Mouse (Mus musculus) ES-Bruce4 (cell line): ENCODE results near the gene Rbm38.

Experiments
- CTCF ChIP-seq: IDR thresholded peaks from one replicate; pipeline ENCODE4 v1.8.1; 2011; ENCODE audit warnings: low read depth, low read length
- POLR2A ChIP-seq: IDR thresholded peaks from one replicate; pipeline ENCODE4 v1.8.1; 2011; ENCODE audit warnings: low read length; ENCODE audit not compliant: insufficient read depth

GRCm38 (mm10) chr2:173072948-173073347 is 52.6 kb downstream of the Rbm38 start:
- TF ChIP-seq POLR2A: no peak
- no peak for TF ChIP-seq CTCF
